Mouse (Mus musculus) myocyte (in vitro differentiated cells): ENCODE measurements around the gene Tor2a.

ENCODE experiments used
- MYOD1 ChIP-seq, 3 experiments: IDR thresholded peaks; one replicate each; pipeline ENCODE4 v1.6.1; 2011; ENCODE audit warnings: control low read depth in 2 of 3, low read depth in 2 of 3, mild to moderate bottlenecking in 2 of 3, moderate library complexity in 1 of 3; ENCODE audit not compliant: insufficient read length in 2 of 3, control insufficient read depth in 1 of 3
- MYOG ChIP-seq, 3 experiments: IDR thresholded peaks; one replicate each; pipeline ENCODE4 v1.6.1; 2011; ENCODE audit warnings: control low read depth in 2 of 3, low read depth in 2 of 3, mild to moderate bottlenecking in 2 of 3; ENCODE audit not compliant: insufficient read length in 2 of 3, control insufficient read depth in 1 of 3, insufficient read depth in 1 of 3
- POLR2A ChIP-seq: IDR thresholded peaks from one replicate; pipeline ENCODE4 v1.6.1; 2011; ENCODE audit warnings: low read depth, mild to moderate bottlenecking, control low read depth, moderate library complexity; ENCODE audit not compliant: insufficient read length
- POLR2AphosphoS2 ChIP-seq: IDR thresholded peaks from one replicate; pipeline ENCODE4 v1.6.1; 2011; ENCODE audit warnings: low read depth, control low read depth; ENCODE audit not compliant: insufficient read length

DNA sequence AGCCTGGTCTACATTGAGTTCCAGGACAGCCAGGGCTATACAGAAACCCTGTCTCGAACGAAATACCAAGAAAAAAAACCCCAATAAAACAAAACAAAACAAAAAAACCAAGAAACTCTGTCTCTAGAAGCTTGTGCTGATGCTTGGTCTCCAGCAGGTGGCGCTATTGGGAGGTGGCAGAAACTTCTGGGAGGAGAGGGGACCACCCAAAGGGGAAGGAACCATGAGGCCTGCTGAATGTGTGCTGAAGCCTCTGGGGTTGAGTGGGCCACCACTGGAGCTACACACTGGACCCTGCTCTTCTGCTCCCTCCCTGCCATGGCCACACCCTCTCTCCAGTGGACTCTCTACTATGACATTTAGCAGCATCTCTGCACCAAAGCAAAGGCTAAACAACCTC, 48.4 kb upstream of the Tor2a start:
- no peak for TF ChIP-seq POLR2A
- TF ChIP-seq MYOG (IDR thresholded peaks at IDR 0.05; ENCODE audit: control insufficient read depth in 1 of 3, insufficient read depth in 1 of 3, insufficient read length in 2 of 3, low read depth in 2 of 3): no peak
- no peak for TF ChIP-seq POLR2AphosphoS2
- no peak for TF ChIP-seq MYOD1 (IDR thresholded peaks at IDR 0.05; ENCODE audit: control insufficient read depth in 1 of 3, insufficient read length in 2 of 3, low read depth in 2 of 3)
